Mouse (Mus musculus): ENCODE data around the gene Gm20479. TPM values are rescaled to one million over a fixed set of nuclear protein-coding genes. Genes with fewer than 3 reads are reported as not detected.

Gm20479 gene
- total RNA-seq (2021): not detected
- long read RNA-seq, partial matches to known transcripts: 0 of 6 reads
- long read RNA-seq, other reads (novel, unspliced or antisense): 6 of 6 reads

DNA sequence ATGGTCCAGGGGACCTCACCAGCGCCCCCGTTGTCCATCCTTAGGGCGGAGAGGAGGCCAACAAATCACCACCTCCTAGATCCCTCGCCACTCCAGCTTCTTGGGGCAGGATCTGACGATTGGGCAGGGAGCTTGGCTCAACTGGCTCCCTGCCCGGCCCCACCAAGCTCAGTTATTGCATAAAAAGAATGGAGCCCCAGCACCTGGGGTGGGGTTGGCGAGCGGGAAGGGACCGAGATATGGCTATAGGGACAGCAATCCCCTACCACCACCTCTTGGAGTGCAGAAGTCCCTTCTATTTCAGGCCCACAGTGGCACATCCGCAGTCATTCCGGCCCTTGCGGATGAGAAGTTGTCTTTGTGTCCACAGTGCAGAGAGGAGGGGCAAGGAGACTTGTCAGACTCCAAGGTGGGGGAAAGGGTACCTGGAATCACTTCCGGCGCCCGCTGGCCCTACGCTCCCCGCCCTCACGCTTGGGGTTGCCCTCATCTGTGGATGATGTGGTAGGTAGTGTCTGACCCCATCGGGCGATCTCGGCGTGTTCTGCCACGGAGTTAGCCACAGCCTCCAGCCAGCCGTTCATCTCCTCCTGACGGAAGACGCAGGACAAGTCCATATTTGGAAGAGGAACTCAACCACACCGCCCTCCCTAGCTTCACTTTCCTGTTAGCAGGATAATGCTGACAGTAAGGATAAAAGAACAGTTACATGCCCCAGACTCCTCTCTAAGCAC, at the start of gene Gm20479:
Gene Gm20479 (minus strand): TSS at position 559 of the 734 bp plus-strand sequence.
- DNase-seq (ENCODE audit: low spot score in 2 of 2): no peak

DNA sequence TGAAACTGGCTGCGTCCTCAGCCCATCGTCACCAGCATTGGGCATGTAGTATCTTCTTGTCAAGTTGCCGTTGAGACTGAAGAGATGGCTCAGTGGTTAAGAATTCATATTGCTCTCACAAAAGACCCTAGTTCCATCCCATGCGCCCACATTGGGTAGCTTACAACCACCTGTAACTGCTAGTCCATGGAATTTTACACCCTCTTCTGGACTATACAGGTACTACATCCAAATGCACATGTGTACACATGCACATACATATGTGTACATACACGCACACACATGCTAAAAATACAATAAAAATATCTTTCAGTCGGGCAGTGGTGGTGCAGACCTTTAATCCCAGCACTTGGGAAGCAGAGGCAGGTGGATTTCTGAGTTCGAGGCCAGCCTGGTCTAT, 49.3 kb upstream of the Gm20479 start:
- no peak for DNase-seq (ENCODE audit: low spot score in 2 of 2)

DNA sequence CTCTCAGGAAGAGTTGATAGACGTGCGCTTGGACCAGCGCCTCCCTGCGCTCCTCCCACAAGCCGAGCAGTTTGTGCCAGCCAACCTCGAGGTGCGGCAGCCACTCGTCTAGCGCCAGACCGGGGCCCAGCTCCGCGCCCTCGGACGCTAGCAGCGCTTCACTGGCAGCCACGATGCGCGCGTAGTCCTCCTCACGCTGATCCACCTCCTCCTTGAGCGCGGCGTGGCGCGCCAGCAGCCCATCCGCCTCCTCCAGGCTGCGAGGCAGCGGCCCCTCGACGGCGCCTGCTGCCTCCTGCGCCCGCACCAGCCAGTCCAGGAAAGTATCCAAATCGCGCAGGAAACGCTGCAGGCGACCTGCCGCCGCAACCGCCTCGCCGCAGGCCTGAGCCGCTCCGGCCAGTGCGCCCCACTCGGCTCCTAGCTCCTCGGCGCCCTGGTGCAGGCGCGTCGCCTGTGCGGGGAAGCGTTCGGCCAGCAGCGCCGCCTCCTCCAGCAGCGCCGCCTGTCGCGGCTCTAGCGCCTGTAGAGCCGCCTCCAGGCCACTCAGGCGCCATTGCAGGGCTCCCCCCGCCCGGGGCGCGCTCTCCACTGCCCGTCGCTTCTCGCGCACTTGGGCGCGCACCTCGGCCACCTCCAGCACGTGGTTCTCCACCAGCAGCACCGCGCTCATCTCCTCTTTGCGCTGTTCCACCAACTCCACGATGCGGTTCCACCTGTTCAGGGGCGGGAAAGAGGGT, 47.2 kb upstream of the Gm20479 start:
- DNase-seq (ENCODE audit: low spot score in 2 of 2): no peak

DNA sequence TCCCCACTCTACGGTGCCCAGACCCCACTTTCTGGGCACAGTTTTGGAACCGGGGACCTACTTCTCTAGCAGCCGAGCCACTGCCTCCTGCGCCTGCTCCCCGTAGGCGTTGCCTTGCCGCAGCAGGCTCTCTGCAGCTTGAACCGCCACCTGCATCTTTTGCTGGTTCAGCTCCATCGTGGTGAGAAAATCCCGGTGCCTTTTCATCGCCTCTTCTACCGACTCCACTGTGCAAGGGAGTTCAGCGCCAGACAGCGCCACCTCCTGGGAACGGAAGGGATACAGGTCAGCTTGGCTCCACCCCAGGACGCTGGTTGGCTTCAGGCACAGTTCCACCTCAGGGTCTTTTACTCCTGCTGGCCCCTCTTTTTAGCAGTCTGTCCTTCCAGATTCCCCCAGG, 45.5 kb upstream of the Gm20479 start:
- DNase-seq (ENCODE audit: low spot score in 2 of 2): peak; percentile 61 to 82

DNA sequence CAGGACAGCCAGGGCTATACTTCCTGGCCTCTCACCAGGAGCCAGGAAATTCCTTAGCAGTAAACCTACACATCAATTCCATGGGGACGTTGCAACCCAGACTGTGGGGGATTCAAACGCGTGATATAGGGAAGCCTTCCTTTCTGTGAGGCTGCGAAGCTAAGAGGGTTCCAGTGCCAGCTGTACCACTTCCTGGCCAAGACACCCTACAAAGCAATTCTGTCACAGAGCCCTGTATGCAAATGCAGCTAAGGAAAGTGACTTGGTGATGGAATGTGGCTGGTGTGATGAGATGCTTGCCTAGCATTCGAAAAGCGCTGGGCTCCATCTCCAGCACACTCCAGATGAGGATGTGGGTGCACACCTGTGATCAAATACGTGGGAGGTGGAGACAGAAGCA, 43.3 kb upstream of the Gm20479 start:
- DNase-seq (ENCODE audit: low spot score in 2 of 2): no peak

DNA sequence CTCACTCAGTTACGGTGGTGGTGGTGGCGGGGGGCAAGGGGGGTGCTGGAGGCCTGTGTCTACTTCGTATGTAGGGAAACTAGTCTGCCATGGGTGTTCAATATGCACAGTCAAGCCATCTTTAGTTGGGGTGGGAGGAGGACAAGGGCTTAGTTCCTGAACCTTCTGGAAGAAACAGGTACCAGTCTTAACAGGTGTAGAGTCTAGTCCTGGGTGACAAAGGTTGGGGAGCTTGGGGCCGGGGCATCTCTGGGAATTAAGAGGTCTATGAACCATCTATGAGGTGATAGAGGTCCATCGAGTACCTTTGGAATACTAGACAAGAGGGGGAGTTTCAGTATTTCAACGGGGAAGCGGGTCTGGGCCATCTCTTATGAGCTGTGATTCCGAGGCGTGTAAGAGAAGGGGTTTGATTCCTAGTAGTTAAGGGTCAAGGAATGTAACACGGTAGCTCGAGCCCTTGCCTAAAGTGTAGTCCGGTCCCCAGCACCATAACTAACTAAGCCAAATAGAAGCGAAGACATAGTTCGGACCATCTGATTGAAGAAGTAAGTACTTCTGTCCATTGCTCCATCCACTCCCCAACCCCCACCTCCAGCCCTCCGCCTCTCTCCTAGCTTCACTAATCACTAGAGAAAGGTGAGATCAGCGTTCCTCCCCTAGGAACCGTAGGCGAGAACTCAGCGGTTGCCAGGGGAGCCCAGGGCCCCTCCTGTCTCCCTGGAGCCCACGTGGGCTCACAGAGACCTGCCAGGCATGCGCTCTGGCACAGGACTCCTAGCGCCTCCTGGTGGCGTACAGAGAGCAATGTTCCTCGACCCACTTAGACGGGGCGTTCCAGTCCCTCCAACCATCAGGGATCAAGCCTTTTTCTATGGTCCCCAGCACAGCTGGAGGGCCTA, 40.1 kb upstream of the Gm20479 start:
- DNase-seq (ENCODE audit: low spot score in 2 of 2): peak; percentile 72

DNA sequence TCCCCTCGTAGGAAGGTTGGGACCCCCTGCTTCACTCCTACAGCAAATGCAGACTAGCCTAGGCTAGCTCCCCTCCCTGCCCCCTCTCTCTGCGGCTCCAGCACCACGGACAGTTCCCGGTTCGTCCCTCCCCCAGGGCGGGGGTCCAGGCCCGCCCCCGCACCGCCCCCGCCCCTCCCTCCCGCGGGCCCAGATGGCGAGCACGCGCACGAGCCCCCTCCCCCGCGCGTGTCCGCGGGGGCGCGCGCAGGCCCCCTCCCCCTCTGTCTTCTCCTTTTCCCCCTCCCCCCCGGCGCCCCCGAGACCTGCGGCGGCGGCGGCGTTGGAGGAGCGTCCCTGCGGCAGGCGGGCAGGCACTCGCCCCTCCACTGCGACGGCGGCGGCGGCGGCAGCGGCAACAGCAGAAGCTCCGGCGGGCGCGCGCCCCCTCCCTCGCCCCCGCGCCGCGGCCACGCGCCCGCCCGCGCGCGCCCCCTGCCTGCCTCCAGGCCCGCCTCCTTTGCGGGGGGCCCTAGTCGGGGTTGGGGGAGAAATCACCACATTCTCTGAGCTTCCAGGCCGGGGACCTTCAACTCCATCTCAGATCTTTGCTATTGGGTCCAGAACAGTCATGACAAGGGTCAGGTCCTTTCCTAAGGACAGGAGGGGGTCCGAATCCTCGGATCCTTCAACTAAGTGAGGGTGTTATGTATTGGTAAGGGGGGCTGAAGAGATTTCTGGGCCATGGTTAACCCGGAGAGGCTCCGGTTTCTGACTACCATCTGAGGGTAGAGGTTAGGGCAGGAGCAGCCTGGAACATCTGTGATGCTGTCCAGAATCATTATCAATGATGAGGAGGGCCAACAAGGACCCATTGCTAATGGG, 39.2 kb upstream of the Gm20479 start:
- peak in 1 of 2 experiments; percentile 57 for DNase-seq (ENCODE audit: low spot score in 2 of 2)

DNA sequence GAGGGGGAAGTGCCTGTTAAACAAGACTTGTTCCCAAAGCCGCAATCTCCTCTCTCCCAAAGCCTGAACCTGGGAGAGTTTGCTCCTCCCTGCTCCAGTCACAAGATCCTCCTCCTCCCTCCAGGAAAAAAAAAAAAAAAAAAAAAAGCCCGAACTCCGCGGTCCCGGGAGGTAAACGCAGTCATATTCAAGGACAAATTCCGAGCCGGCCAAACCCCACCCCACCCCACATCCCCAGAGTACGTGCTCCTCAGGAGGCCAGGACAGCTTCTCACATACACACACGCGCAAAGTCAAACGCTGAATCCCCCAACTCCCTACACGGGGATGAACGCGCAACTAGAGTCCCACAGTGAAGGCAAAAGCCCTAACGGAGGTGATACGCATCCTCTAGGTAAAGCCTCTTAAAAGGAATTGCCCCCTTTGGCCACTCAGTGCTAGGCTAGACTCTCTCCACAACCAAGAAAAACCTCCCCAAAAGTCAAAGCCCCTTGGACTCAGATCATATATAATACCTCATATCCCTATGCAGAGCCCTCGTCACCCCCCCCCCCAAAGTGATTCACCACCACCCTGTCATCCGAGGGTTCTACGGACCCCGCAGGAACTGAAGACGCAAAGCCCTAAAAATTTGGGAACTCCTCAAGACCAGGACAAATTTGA, 38.4 kb upstream of the Gm20479 start:
- no peak for DNase-seq (ENCODE audit: low spot score in 2 of 2)

DNA sequence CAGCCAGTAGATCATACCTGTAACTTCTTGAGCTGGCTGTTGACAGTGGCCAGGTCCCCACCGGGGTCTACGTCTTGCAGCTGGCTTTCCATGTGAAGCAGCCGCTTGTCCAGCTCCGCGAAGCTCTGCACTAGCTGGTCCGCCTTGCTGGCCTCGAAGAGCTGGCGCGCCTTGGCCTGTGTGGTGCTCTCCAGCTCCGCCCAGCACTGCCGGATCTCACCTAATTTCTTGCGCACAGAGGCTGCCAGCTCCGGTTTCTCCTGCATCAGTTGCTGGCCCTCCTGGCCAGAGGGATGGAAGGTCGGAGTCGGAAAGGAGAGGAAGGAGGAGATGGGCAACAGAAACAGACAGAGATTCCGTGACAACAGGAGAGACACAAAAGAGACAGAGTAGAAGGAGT, 34.2 kb upstream of the Gm20479 start:
- DNase-seq (ENCODE audit: low spot score in 2 of 2): no peak

DNA sequence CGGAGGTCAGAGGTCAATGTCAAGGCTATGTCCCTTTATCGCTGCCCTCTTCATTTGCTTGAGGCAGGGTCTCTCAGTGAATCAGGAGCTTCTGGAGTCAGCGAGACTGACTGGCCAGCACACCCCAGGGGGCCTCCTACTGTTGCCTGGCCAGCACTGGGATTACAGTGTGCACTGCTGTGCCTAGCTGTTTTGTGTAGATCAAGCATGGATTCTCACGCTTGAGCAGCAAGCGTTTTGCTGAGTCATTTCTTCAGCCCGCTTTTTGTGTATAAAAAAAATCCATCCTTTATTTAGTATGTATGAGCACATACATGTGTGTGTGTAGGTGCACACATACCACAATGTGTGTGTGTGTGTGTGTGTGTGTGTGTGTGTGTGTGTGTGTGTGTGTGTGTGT, 32.0 kb upstream of the Gm20479 start:
- no peak for DNase-seq (ENCODE audit: low spot score in 2 of 2)

DNA sequence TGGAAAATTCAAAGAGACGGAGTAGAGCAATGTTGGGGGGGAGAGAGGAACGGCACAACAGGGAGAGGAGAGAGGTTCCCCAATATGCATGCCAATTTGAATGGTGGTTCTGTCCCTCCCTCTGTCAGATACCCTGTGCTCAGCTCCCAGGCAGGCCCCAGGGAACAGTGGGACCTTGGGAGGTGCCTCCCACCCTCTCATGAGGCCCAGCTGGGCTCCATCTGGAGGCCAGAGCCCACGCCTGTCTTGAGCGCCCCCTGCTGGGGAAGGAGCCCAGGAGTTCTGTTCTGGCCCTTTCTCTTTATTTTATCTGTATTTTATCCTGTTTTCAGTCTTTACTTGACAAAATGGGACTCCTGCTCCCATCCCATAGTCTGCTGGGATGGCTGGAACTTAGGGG, 27.5 kb upstream of the Gm20479 start:
- DNase-seq (ENCODE audit: low spot score in 2 of 2): peak; percentile 67 to 82

DNA sequence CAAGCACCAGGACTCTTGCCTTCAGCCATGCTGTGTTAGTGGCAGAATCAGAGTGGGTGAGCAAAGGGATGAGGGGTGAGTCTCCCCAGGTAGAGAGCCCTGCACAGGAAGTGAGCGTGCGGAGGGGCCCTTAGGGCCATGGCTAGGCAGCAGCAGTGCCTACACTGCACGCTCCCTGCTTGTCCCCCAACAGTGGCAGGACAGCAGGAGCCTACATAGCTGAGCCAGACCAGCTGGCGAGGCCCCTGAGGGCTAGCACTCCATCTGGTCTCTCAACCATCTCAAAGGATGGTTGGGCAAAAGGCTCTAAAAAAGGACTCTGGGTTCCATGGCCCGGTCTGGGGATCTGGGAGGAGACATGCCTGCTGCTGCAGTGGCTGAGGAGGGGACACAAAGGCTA, 26.9 kb upstream of the Gm20479 start:
- no peak for DNase-seq (ENCODE audit: low spot score in 2 of 2)

DNA sequence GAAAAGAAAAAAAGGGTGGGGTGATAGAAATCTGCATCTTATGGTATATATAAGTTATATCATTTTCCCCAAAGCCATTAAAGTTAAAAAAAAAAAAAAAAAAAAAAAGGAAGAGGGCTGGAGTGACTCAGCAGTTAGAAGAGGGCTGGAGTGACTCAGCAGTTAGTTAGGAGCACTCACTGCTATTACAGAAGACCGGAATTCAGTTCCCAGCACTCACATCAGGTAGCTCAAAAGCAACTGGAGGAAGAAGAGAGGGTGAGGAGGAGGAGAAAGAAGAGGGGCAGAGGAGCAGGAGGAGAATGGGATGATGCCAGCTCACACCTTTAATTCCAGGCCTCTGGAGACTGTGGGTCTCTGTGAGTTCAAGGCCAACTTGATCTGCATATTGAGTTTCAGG, 26.0 kb upstream of the Gm20479 start:
- no peak for DNase-seq (ENCODE audit: low spot score in 2 of 2)

DNA sequence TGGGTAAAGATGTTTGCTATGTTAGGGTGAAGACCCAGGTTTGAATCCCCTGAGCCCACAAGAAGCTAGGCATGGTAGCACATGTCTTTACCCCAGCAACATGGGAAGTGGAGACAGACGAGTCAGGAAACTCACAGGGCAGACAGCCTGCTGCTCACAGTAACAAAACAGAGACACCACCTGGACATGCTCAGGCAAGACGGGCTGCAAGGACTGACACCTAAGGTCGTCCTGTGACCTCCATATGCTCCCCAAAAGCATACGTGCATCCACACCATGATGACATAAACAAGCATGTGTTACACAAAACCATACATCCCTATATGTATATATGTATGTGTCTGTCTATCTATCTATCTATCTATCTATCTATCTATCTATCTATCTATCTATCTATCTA, 24.3 kb upstream of the Gm20479 start:
- DNase-seq (ENCODE audit: low spot score in 2 of 2): no peak

DNA sequence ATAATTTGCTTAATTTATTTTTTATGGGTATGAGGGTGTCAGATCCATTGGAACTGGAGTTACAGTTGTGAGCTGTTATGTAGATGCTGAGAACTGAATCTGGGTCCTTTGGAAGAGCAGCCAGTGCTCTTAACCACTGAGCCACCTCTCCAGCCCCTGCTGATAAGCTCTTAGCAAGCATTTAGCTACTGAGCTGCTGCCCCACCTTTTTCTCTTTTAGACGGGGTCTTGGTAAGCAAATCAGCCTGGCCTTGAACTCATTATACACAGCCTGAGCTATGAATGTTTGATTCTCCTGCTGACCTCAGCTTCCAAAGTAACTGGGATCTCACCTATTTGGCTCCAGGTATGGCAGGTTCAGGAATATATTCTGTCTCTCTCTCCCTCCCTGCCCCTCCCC, 23.8 kb upstream of the Gm20479 start:
- DNase-seq (ENCODE audit: low spot score in 2 of 2): no peak

DNA sequence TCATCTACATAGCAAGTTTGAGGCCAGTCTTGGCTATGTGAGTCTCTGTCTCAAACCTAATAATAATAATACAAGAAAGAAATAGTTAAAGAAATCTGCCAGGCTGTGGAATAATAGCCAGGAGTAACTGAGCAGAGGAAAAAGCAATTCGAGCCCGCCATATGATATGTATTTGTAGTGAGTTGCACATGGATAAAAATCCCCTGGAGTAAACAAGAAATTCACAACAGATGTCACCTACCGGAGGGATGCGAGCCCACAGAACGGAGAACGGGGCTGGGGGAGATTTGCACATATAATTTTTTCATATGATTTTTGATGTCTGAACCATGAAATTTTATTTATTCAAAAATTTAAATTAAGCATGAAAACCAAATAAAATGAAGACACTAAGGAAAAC, 22.6 kb upstream of the Gm20479 start:
- DNase-seq (ENCODE audit: low spot score in 2 of 2): no peak

DNA sequence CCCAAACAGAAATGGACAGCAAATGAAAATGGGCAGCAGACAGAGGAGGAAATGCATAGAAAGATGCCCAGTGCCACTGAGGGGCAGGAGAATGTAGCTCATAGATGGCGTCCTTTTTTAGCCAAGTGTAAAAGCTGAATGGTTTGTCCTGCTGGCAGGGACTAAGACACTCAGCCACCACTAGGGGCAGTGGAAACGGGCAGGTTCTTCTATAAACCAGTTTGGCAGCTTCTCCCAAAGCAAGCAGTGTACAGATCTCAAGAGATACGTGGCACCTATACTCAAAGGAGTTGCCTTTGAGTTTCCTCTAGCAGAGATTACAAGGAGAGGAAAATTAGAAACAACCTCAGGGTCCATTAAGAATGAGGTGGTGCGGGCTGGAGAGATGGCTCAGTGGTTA, 21.2 kb upstream of the Gm20479 start:
- no peak for DNase-seq (ENCODE audit: low spot score in 2 of 2)

DNA sequence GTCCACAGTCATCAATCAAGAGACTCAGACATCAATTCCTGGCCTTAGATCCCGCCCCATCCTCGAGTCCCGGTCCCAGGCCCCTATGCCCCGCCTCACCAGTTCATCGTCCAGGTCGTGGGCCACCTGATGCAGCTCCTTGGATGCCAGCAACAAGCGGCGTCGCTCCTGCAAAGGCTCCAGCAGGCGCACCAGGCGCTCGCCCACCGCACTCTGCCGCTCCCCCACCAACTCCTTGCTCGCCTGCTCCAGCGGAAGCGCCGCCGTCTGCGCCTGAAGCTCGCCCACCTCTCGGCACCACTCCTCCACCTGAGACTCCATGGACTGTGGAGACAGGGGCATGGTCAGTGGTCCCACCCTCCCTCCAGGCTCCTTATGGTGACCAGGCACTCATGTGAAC, 18.1 kb upstream of the Gm20479 start:
- DNase-seq (ENCODE audit: low spot score in 2 of 2): peak; percentile 65 to 77

DNA sequence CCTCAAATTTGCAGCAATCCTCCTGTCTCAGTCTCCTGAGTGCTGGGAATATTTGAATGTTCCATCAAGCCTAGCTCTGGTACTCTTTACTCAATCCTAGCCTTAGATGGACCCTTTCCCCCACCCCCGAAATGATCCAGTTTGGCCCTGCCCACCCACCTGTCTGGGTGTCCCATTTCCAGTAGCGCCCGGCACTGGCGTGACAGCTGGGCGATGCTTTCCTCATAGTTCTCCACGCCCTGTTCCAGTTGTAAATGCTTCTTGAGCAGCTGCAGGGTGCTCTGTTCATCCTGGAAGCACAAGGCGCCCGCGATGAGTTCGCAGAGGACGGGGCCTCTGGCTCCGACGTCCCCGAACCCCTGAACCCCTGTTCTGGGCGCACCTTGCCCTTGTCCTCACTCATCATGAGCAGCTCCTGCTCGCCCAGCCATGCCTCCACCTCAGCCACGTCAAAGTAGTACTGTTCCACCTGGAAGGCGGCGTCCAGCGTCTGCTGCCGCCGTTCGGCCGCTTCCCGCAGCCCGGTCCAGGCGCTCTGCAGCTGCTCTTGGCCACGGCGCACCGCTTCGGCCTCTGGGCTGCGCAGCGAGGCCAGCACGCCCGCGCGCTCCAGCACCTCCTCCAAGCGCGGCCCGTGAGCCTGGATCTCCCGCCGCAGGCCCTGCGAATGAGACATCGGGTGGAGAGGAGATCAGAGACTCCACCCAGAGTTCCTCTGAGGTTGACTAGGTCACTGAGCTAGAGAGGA, 14.7 kb upstream of the Gm20479 start:
- no peak for DNase-seq (ENCODE audit: low spot score in 2 of 2)
